8 mouse cellular contexts compared by ENCODE assay signal in genomic region chr8:71462191-71462590, GRCm38 (mm10). TPM values are rescaled to one million over a fixed set of nuclear protein-coding genes. Genes with fewer than 3 reads are reported as not detected.
DNase-seq lines count a peak whose midpoint lies in the region; ATAC-seq lines count a peak whose summit lies in the region.

No protein-coding gene starts in this region.

- H3K36me3 ChIP-seq in kidney, embryonic 15.5 days = peaks cover 56% of the 10 kb centered on the region
- peaks cover 38% of the 10 kb centered on the region for H3K36me3 ChIP-seq in embryonic facial prominence, embryonic 15.5 days
- peaks cover 39% of the 10 kb centered on the region for H3K36me3 ChIP-seq in hindbrain, embryonic 14.5 days (replicated peaks; ENCODE audit: control insufficient read depth, insufficient read depth)
- H3K36me3 ChIP-seq in midbrain, embryonic 15.5 days (replicated peaks) = peaks cover 30% of the 10 kb centered on the region; the same call in 1 of the 2 replicates

- no peak overlapping the region for H3K9ac ChIP-seq in kidney, embryonic 15.5 days
- H3K9ac ChIP-seq in embryonic facial prominence, embryonic 15.5 days = no peak overlapping the region
- peak overlapping the region; percentile 78 for H3K9ac ChIP-seq in hindbrain, embryonic 14.5 days
- H3K9ac ChIP-seq in midbrain, embryonic 15.5 days = peak overlapping the region; percentile 95

- peak overlapping the region; percentile 92 for H3K4me3 ChIP-seq in kidney, embryonic 15.5 days (replicated peaks)
- peak overlapping the region; percentile 94; the same call in 1 of the 2 replicates for H3K4me3 ChIP-seq in embryonic facial prominence, embryonic 15.5 days (replicated peaks)
- H3K4me3 ChIP-seq in hindbrain, embryonic 14.5 days (replicated peaks; ENCODE audit: low read length) = peak overlapping the region; percentile 54
- peak overlapping the region; percentile 95 for H3K4me3 ChIP-seq in midbrain, embryonic 15.5 days

- H3K27ac ChIP-seq in kidney, embryonic 15.5 days = no peak overlapping the region
- H3K27ac ChIP-seq in embryonic facial prominence, embryonic 15.5 days (replicated peaks) = no peak overlapping the region
- no peak overlapping the region for H3K27ac ChIP-seq in hindbrain, embryonic 14.5 days
- 0 out of 2 replicates have a peak overlapping the region, but pooled peaks have one; percentile 86 for H3K27ac ChIP-seq in midbrain, embryonic 15.5 days

- peaks cover 33% of the 10 kb centered on the region for H3K4me1 ChIP-seq in kidney, embryonic 15.5 days
- H3K4me1 ChIP-seq in embryonic facial prominence, embryonic 15.5 days = peaks cover 43% of the 10 kb centered on the region
- peaks cover 24% of the 10 kb centered on the region for H3K4me1 ChIP-seq in hindbrain, embryonic 14.5 days (replicated peaks; ENCODE audit: control insufficient read depth, insufficient read depth, low read length)
- H3K4me1 ChIP-seq in midbrain, embryonic 15.5 days = peaks cover 51% of the 10 kb centered on the region

- DNase-seq in kidney, adult 18-20 months = no peak
- DNase-seq in hindbrain, embryonic 14.5 days (ENCODE audit: low spot score) = no peak
- no peak for DNase-seq in thymus, postnatal 36 days
- DNase-seq in right cerebral cortex, adult 18-20 months = no peak
- no peak for DNase-seq in kidney, adult 9 months

- H3K4me2 ChIP-seq in kidney, embryonic 15.5 days = peak overlapping the region; percentile 89
- H3K4me2 ChIP-seq in embryonic facial prominence, embryonic 15.5 days (replicated peaks) = peak overlapping the region; percentile 84
- H3K4me2 ChIP-seq in hindbrain, embryonic 14.5 days (replicated peaks) = peak overlapping the region; percentile 74
- peak overlapping the region; percentile 92 for H3K4me2 ChIP-seq in midbrain, embryonic 15.5 days

- no peak for ATAC-seq in kidney, embryonic 15.5 days (replicated peaks; ENCODE audit: low FRiP score)
- no peak for ATAC-seq in embryonic facial prominence, embryonic 15.5 days (ENCODE audit: insufficient number of reproducible peaks, low FRiP score, low TSS enrichment, low read depth)
- ATAC-seq in hindbrain, embryonic 14.5 days (ENCODE audit: low FRiP score) = no peak
- ATAC-seq in midbrain, embryonic 15.5 days (replicated peaks) = no peak

- H3K9me3 ChIP-seq in kidney, embryonic 15.5 days (replicated peaks) = no peaks in the 10 kb centered on the region
- H3K9me3 ChIP-seq in embryonic facial prominence, embryonic 15.5 days (replicated peaks) = no peaks in the 10 kb centered on the region
- H3K9me3 ChIP-seq in hindbrain, embryonic 14.5 days (ENCODE audit: control insufficient read depth, low read length) = no peaks in the 10 kb centered on the region
- H3K9me3 ChIP-seq in midbrain, embryonic 15.5 days = no peaks in the 10 kb centered on the region

- WGBS in kidney, embryonic 15.5 days = 67% methylated on average over 4 of the region's 4 CpGs
- 70% methylated on average over 4 of the region's 4 CpGs for WGBS in embryonic facial prominence, embryonic 15.5 days
- WGBS in hindbrain, embryonic 14.5 days = 78% methylated on average over 4 of the region's 4 CpGs
- 76% methylated on average over 4 of the region's 4 CpGs for WGBS in midbrain, embryonic 15.5 days

- no peaks in the 10 kb centered on the region for H3K27me3 ChIP-seq in kidney, embryonic 15.5 days
- no peaks in the 10 kb centered on the region for H3K27me3 ChIP-seq in embryonic facial prominence, embryonic 15.5 days
- H3K27me3 ChIP-seq in hindbrain, embryonic 14.5 days (ENCODE audit: control insufficient read depth, insufficient read depth, low read length) = no peaks in the 10 kb centered on the region
- no peaks in the 10 kb centered on the region for H3K27me3 ChIP-seq in midbrain, embryonic 15.5 days (replicated peaks)

RNA-seq across cellular contexts. Expression of gene Abhd8, which starts 1.3 kb away (rescaled TPM):
- polyA plus RNA-seq in kidney, embryonic 15.5 days (2015; fragmentation: Nextera tagmentation; extraction: Ambion mirVana) = 42.8 and 47.0 TPM in 2 replicates
- polyA plus RNA-seq in embryonic facial prominence, embryonic 15.5 days (2015; fragmentation: Nextera tagmentation; extraction: Ambion mirVana) = 73.2 and 77.0 TPM in 2 replicates
- 125 and 126 TPM in 2 replicates for polyA plus RNA-seq in hindbrain, embryonic 14.5 days (2014; fragmentation: Nextera tagmentation; extraction: Ambion mirVana)
- polyA plus RNA-seq in midbrain, embryonic 15.5 days (2015; fragmentation: Nextera tagmentation; extraction: Ambion mirVana) = 188 and 206 TPM in 2 replicates

RNA-seq across cellular contexts. Expression of gene Mrpl34, which starts 2.6 kb away (rescaled TPM):
- 178 and 198 TPM in 2 replicates for polyA plus RNA-seq in kidney, embryonic 15.5 days (2015; fragmentation: Nextera tagmentation; extraction: Ambion mirVana)
- 115 and 122 TPM in 2 replicates for polyA plus RNA-seq in embryonic facial prominence, embryonic 15.5 days (2015; fragmentation: Nextera tagmentation; extraction: Ambion mirVana)
- 158 and 195 TPM in 2 replicates for polyA plus RNA-seq in hindbrain, embryonic 14.5 days (2014; fragmentation: Nextera tagmentation; extraction: Ambion mirVana)
- 173 and 174 TPM in 2 replicates for polyA plus RNA-seq in midbrain, embryonic 15.5 days (2015; fragmentation: Nextera tagmentation; extraction: Ambion mirVana)

RNA-seq across cellular contexts. Expression of gene Dda1, which starts 6.8 kb away (rescaled TPM):
- polyA plus RNA-seq in kidney, embryonic 15.5 days (2015; fragmentation: Nextera tagmentation; extraction: Ambion mirVana) = 98.1 and 106 TPM in 2 replicates
- polyA plus RNA-seq in embryonic facial prominence, embryonic 15.5 days (2015; fragmentation: Nextera tagmentation; extraction: Ambion mirVana) = 105 and 112 TPM in 2 replicates
- polyA plus RNA-seq in hindbrain, embryonic 14.5 days (2014; fragmentation: Nextera tagmentation; extraction: Ambion mirVana) = 218 and 236 TPM in 2 replicates
- 240 and 242 TPM in 2 replicates for polyA plus RNA-seq in midbrain, embryonic 15.5 days (2015; fragmentation: Nextera tagmentation; extraction: Ambion mirVana)

RNA-seq across cellular contexts. Expression of gene Ano8, which starts 23.6 kb away (rescaled TPM):
- 1.4 and 2.0 TPM in 2 replicates for polyA plus RNA-seq in kidney, embryonic 15.5 days (2015; fragmentation: Nextera tagmentation; extraction: Ambion mirVana)
- polyA plus RNA-seq in embryonic facial prominence, embryonic 15.5 days (2015; fragmentation: Nextera tagmentation; extraction: Ambion mirVana) = 3.0 and 3.7 TPM in 2 replicates
- polyA plus RNA-seq in hindbrain, embryonic 14.5 days (2014; fragmentation: Nextera tagmentation; extraction: Ambion mirVana) = 8.5 and 10.6 TPM in 2 replicates
- polyA plus RNA-seq in midbrain, embryonic 15.5 days (2015; fragmentation: Nextera tagmentation; extraction: Ambion mirVana) = 9.6 and 10.9 TPM in 2 replicates

RNA-seq across cellular contexts. Expression of gene Gtpbp3, which starts 25.7 kb away (rescaled TPM):
- 21.3 and 22.9 TPM in 2 replicates for polyA plus RNA-seq in kidney, embryonic 15.5 days (2015; fragmentation: Nextera tagmentation; extraction: Ambion mirVana)
- polyA plus RNA-seq in embryonic facial prominence, embryonic 15.5 days (2015; fragmentation: Nextera tagmentation; extraction: Ambion mirVana) = 15.9 and 17.3 TPM in 2 replicates
- polyA plus RNA-seq in hindbrain, embryonic 14.5 days (2014; fragmentation: Nextera tagmentation; extraction: Ambion mirVana) = 4.7 and 7.3 TPM in 2 replicates
- 12.0 and 13.9 TPM in 2 replicates for polyA plus RNA-seq in midbrain, embryonic 15.5 days (2015; fragmentation: Nextera tagmentation; extraction: Ambion mirVana)

Comparison
In these comparisons a context has a peak if more than half of its experiments do, and no peak if none do; other contexts are left out.
1. H3K9ac ChIP-seq: peak in hindbrain, embryonic 14.5 days (single experiment) and midbrain, embryonic 15.5 days (single experiment); none in kidney, embryonic 15.5 days (single experiment) and embryonic facial prominence, embryonic 15.5 days (single experiment).
2. Peak in every context shown above with its lines, with median percentiles within 50 percentile points of each other: H3K4me2 ChIP-seq and H3K4me3 ChIP-seq.